Mouse (Mus musculus): ENCODE results near the gene Trp53tg5. TPM values are rescaled to one million over a fixed set of nuclear protein-coding genes. Genes with fewer than 3 reads are reported as not detected.

The Trp53tg5 gene
- polyA plus RNA-seq, 1 experiment from 2014 or later = not detected

DNA sequence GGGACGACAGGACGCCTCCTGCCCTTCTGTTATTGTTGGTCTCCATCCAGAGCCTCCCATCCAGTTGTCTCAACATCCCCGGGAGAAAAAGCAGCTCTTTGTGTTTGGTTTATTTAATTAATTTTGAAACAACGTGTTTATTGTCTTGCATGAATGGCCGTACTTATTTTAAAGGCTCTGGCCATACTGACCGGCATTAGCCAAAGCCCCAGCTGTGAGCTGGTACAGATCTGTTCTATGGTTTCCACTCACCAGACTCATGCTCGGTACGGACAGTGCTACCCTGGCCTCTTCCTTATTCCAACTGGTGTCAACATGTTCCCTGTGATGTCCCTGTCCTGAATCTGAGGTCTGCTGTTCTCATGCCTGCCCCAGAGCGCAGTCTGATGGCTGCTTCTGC lies 42.4 kb upstream of the Trp53tg5 start:
- DNase-seq (ENCODE audit: low spot score) (no peak), ATAC-seq (replicated peaks; ENCODE audit: low FRiP score, low TSS enrichment, low read depth) (no peak)
- H3K9me3 ChIP-seq (ENCODE audit: control insufficient read depth, low read length) = no peaks in the 10 kb centered on the region
- H3K4me3 ChIP-seq (ENCODE audit: low read depth, low read length) = no peak overlapping the region
- H3K4me1 ChIP-seq (replicated peaks; ENCODE audit: control insufficient read depth, insufficient read depth, low read length) = peaks cover 23% of the 10 kb centered on the region; the same call in 1 of the 2 replicates
- WGBS = 86% methylated on average over 9 of the region's 9 CpGs
- H3K4me2 ChIP-seq (ENCODE audit: low read length) = no peak overlapping the region
- H3K9ac ChIP-seq (ENCODE audit: low read length) = no peak overlapping the region
- no peak overlapping the region for H3K27ac ChIP-seq (ENCODE audit: low read depth)
- H3K27me3 ChIP-seq (replicated peaks; ENCODE audit: control insufficient read depth, insufficient read depth, low read length) = no peaks in the 10 kb centered on the region
- H3K36me3 ChIP-seq (ENCODE audit: control insufficient read depth, insufficient read depth, low read length) = no peaks in the 10 kb centered on the region

DNA sequence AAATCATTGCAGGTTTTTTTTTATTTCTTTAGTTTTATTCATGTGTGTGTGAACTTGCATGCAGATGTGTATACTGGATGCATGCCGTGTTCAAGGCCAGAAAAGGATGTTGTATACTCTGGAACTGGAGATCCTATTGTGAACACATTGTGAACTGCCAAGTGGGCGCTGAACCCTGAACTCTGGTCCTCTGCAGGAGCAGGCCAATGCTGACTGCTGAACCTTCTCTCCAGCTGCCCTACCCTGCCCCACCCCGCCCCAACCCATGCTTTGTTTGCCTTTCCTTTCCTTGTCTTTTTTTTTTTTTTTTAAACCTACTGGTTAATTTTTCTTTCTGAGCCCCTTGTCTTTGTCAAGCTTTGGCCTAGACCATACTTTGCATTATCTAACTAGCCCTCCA lies 41.4 kb upstream of the Trp53tg5 start:
- Histone ChIP-seq H3K27me3 (replicated peaks; ENCODE audit: control insufficient read depth, insufficient read depth, low read length) (no peaks in the 10 kb centered on the region), H3K4me1 (replicated peaks; ENCODE audit: control insufficient read depth, insufficient read depth, low read length) (peaks cover 23% of the 10 kb centered on the region; the same call in 1 of the 2 replicates), H3K9ac (ENCODE audit: low read length) (no peak overlapping the region), H3K4me2 (ENCODE audit: low read length) (no peak overlapping the region), H3K36me3 (ENCODE audit: control insufficient read depth, insufficient read depth, low read length) (no peaks in the 10 kb centered on the region), H3K9me3 (ENCODE audit: control insufficient read depth, low read length) (no peaks in the 10 kb centered on the region), H3K27ac (ENCODE audit: low read depth) (no peak overlapping the region), H3K4me3 (ENCODE audit: low read depth, low read length) (no peak overlapping the region)
- WGBS = 68% methylated on average over 3 of the region's 3 CpGs
- ATAC-seq (replicated peaks; ENCODE audit: low FRiP score, low TSS enrichment, low read depth) (no peak), DNase-seq (ENCODE audit: low spot score) (no peak)

DNA sequence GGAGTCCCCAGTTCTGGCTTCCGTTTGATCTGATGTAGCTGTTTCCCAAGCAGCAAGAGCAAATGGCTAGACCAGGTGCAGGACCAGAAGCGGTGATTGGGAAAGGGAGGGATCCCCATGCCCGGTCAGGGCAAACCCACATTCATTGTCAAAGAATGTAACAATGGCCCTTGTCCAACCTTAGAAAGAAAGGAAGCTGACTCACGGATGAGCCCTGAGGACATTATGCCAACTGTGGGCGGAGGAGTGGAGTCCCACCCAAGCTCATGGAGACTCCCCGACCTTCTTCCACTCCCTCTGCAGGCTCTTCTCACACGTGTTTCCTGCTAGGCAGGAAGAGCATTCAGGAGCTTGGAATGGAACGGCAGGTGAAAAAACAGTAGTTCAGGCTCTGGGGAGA lies 39.9 kb upstream of the Trp53tg5 start:
- Histone ChIP-seq H3K36me3 (ENCODE audit: control insufficient read depth, insufficient read depth, low read length) (no peaks in the 10 kb centered on the region), H3K9me3 (ENCODE audit: control insufficient read depth, low read length) (no peaks in the 10 kb centered on the region), H3K4me2 (ENCODE audit: low read length) (no peak overlapping the region), H3K27ac (ENCODE audit: low read depth) (no peak overlapping the region), H3K9ac (ENCODE audit: low read length) (no peak overlapping the region), H3K27me3 (replicated peaks; ENCODE audit: control insufficient read depth, insufficient read depth, low read length) (no peaks in the 10 kb centered on the region), H3K4me1 (replicated peaks; ENCODE audit: control insufficient read depth, insufficient read depth, low read length) (peaks cover 11% of the 10 kb centered on the region; the same call in 1 of the 2 replicates), H3K4me3 (ENCODE audit: low read depth, low read length) (no peak overlapping the region)
- DNase-seq (ENCODE audit: low spot score) (no peak), ATAC-seq (replicated peaks; ENCODE audit: low FRiP score, low TSS enrichment, low read depth) (no peak)
- 71% methylated on average over 8 of the region's 8 CpGs for WGBS

DNA sequence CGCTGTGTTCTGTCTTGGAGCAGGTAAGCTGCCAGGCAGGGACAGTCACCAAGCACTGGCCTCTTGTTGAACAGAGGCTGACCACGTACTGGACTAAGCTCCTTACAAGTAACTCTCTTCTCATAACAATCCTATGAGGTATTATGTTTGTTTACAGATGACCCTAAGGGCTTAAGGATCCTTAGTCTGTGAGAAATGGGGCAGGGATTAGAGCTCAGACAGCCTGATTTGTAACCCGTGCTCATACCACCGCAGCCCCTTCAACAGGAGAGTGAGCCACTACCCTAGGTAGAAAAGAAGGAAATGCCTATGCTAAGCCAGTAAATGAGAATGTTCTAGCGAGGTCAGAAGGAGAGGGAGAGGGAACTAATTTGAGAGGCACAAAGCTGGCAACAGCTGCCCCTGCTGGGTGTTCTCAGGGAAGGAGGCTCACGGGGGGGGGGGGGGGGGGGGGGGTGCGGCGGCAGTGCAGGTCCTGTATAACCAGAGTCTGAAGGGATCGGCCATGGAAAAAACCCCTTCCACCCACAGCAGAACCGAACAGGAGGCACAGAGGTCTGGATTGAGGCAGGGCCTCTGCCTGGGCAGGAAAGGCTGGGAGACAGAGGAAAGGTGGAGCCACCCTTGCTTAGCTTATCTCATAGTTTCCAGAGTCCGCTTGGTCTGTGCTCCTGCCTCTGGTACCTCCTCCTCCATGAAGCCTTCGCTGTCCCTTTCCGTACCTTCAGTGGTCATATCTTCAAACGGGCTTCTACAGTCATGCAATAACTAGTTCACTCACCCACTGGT lies 38.8 kb upstream of the Trp53tg5 start:
- H3K4me2 ChIP-seq (ENCODE audit: low read length) = no peak overlapping the region
- no peaks in the 10 kb centered on the region for H3K27me3 ChIP-seq (replicated peaks; ENCODE audit: control insufficient read depth, insufficient read depth, low read length)
- WGBS = 65% methylated on average over 11 of the region's 14 CpGs
- H3K4me1 ChIP-seq (replicated peaks; ENCODE audit: control insufficient read depth, insufficient read depth, low read length) = peaks cover 10% of the 10 kb centered on the region; the same call in 1 of the 2 replicates
- ATAC-seq (replicated peaks; ENCODE audit: low FRiP score, low TSS enrichment, low read depth) (no peak), DNase-seq (ENCODE audit: low spot score) (no peak)
- no peak overlapping the region for H3K9ac ChIP-seq (ENCODE audit: low read length)
- no peaks in the 10 kb centered on the region for H3K9me3 ChIP-seq (ENCODE audit: control insufficient read depth, low read length)
- H3K36me3 ChIP-seq (ENCODE audit: control insufficient read depth, insufficient read depth, low read length) = no peaks in the 10 kb centered on the region
- no peak overlapping the region for H3K4me3 ChIP-seq (ENCODE audit: low read depth, low read length)
- H3K27ac ChIP-seq (ENCODE audit: low read depth) = no peak overlapping the region

DNA sequence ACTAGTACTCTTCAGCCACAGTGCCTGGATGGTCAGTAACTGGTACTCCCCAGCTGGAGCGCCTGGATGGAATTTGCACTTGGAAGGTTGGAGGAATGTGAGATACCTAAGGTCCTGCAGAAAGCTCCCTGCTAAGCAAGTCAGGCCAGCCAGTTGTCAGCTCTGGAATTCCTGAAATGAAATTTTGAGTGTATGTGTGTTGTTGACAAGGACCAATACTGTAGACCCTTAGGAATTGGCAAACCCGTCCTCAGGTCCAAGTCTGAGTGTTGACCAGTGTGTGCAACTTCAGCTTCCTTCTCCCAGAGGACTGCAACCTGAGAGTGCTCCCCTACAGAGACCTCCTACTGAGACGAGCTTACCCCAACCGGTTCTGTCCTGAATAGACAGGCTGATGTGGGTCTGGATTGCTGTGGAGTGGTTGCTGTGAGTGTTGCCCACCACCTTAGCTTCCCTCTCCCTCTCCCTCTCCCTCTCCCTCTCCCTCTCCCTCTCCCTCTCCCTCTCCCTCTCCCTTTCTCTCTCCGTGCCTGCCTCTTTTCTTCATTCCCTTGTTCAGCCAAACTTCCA lies 37.2 kb upstream of the Trp53tg5 start:
- ATAC-seq (replicated peaks; ENCODE audit: low FRiP score, low TSS enrichment, low read depth) (no peak), DNase-seq (ENCODE audit: low spot score) (no peak)
- Histone ChIP-seq H3K9ac (ENCODE audit: low read length) (no peak overlapping the region), H3K27me3 (replicated peaks; ENCODE audit: control insufficient read depth, insufficient read depth, low read length) (no peaks in the 10 kb centered on the region), H3K4me3 (ENCODE audit: low read depth, low read length) (no peak overlapping the region), H3K27ac (ENCODE audit: low read depth) (no peak overlapping the region), H3K4me2 (ENCODE audit: low read length) (no peak overlapping the region), H3K9me3 (ENCODE audit: control insufficient read depth, low read length) (no peaks in the 10 kb centered on the region), H3K36me3 (ENCODE audit: control insufficient read depth, insufficient read depth, low read length) (peaks cover 11% of the 10 kb centered on the region; the same call in 1 of the 2 replicates), H3K4me1 (replicated peaks; ENCODE audit: control insufficient read depth, insufficient read depth, low read length) (peaks cover 10% of the 10 kb centered on the region; the same call in 1 of the 2 replicates)
- WGBS = 50% methylated on average over 4 of the region's 5 CpGs

DNA sequence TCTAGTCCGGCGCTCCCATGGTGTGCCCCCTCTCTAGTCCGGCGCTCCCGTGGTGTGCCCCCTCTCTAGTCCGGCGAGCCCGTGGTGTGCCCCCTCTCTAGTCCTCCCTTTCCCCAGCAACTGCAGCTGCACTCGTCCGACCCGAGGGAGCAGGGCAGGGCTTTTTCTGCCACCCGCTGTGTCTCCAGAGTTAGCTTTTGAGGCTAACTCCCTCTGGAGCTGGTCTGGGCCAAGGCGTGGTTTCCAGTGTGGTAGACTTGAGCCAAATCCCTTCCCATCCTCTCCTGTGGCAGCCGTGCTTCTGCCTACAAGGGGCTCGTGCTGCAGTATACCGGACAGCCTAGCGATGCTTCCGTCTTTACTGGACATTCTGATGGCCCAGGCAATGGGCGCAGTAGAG lies 34.3 kb upstream of the Trp53tg5 start:
- no peak overlapping the region for H3K4me2 ChIP-seq (ENCODE audit: low read length)
- peaks cover 39% of the 10 kb centered on the region for H3K36me3 ChIP-seq (ENCODE audit: control insufficient read depth, insufficient read depth, low read length)
- DNase-seq (ENCODE audit: low spot score) (no peak), ATAC-seq (replicated peaks; ENCODE audit: low FRiP score, low TSS enrichment, low read depth) (no peak)
- no peak overlapping the region for H3K4me3 ChIP-seq (ENCODE audit: low read depth, low read length)
- H3K27ac ChIP-seq (ENCODE audit: low read depth) = no peak overlapping the region
- WGBS = 87% methylated on average over 19 of the region's 19 CpGs
- no peak overlapping the region for H3K9ac ChIP-seq (ENCODE audit: low read length)
- H3K4me1 ChIP-seq (replicated peaks; ENCODE audit: control insufficient read depth, insufficient read depth, low read length) = 0 out of 2 replicates have a peak, but pooled peaks cover 6% of the 10 kb centered on the region
- no peaks in the 10 kb centered on the region for H3K27me3 ChIP-seq (replicated peaks; ENCODE audit: control insufficient read depth, insufficient read depth, low read length)
- peaks cover 7% of the 10 kb centered on the region; the same call in 1 of the 2 replicates for H3K9me3 ChIP-seq (ENCODE audit: control insufficient read depth, low read length)

DNA sequence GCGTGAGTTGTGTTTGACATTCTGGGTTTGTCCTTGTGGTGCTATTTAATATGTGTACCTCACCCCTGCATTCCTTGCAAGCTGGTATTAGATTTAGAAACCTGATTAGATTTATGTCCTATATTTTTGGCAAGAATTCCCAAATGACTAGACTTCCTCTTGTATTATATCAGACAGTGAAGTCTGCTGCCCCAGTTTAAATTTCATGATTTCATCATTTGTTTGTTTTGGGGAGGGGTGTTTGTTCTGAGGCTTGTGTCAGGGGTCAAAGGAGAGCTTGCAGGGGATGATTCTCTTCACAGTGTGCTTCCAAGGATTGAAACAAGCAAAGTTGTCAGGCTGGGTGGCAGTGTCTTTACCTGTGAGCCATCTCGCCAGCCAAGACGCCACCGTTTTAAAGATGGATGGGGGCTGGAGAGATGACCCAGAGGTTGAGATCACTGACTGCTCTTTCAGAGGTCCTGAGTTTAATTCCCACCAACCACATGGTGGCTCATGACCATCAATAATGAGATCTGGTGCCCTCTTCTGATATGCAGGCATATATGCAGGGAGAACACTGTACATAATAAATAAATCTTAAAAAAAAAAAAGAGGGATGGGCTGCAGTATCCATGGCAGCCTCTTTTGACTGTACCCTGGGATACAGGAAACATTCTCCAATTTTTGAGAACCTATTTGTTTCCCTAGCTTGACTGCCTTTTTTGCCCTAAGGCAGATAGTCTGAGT lies 32.3 kb upstream of the Trp53tg5 start:
- 83% methylated on average over 4 of the region's 4 CpGs for WGBS
- H3K36me3 ChIP-seq (ENCODE audit: control insufficient read depth, insufficient read depth, low read length) = peaks cover 58% of the 10 kb centered on the region
- no peaks in the 10 kb centered on the region for H3K4me1 ChIP-seq (replicated peaks; ENCODE audit: control insufficient read depth, insufficient read depth, low read length)
- no peak overlapping the region for H3K9ac ChIP-seq (ENCODE audit: low read length)
- H3K4me2 ChIP-seq (ENCODE audit: low read length) = no peak overlapping the region
- no peak for DNase-seq (ENCODE audit: low spot score)
- no peak overlapping the region for H3K27ac ChIP-seq (ENCODE audit: low read depth)
- peaks cover 7% of the 10 kb centered on the region; the same call in 1 of the 2 replicates for H3K9me3 ChIP-seq (ENCODE audit: control insufficient read depth, low read length)
- H3K27me3 ChIP-seq (replicated peaks; ENCODE audit: control insufficient read depth, insufficient read depth, low read length) = no peaks in the 10 kb centered on the region
- no peak overlapping the region for H3K4me3 ChIP-seq (ENCODE audit: low read depth, low read length)
- no peak for ATAC-seq (replicated peaks; ENCODE audit: low FRiP score, low TSS enrichment, low read depth)

DNA sequence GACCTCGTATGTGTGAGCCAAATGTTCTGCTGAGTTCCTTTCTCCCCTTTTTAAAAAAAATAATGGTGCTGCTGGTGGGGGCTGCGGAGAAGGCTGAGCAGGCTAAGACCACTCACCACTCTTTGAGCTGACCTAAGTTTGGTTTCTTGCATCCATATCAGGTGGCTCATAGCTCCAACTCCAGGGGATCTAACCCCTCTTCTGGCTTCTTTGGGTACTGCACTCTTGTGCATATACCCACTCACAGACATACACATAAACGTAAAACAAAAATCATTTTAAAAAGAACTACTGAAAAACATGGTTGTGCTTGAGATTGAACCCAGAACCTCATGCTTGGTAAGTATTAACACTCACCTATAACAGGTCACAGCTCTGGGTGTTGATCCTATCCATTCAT lies 31.4 kb upstream of the Trp53tg5 start:
- no peaks in the 10 kb centered on the region for H3K27me3 ChIP-seq (replicated peaks; ENCODE audit: control insufficient read depth, insufficient read depth, low read length)
- no peak overlapping the region for H3K9ac ChIP-seq (ENCODE audit: low read length)
- H3K27ac ChIP-seq (ENCODE audit: low read depth) = no peak overlapping the region
- 99% methylated on average over 3 of the region's 3 CpGs for WGBS
- H3K4me2 ChIP-seq (ENCODE audit: low read length) = no peak overlapping the region
- no peak overlapping the region for H3K4me3 ChIP-seq (ENCODE audit: low read depth, low read length)
- H3K36me3 ChIP-seq (ENCODE audit: control insufficient read depth, insufficient read depth, low read length) = peaks cover 67% of the 10 kb centered on the region
- H3K9me3 ChIP-seq (ENCODE audit: control insufficient read depth, low read length) = peaks cover 7% of the 10 kb centered on the region; the same call in 1 of the 2 replicates
- no peaks in the 10 kb centered on the region for H3K4me1 ChIP-seq (replicated peaks; ENCODE audit: control insufficient read depth, insufficient read depth, low read length)
- DNase-seq (ENCODE audit: low spot score) (no peak), ATAC-seq (replicated peaks; ENCODE audit: low FRiP score, low TSS enrichment, low read depth) (no peak)
